Mouse (Mus musculus): ENCODE measurements around the gene Pigw.
A peak's percentile ranks its signal among the peaks of the same experiment; 100 is the strongest.

Pigw gene

GRCm38 (mm10) chr11:84879772-84880464 is at the start of gene Pigw, which contains the start of gene Myo19:
Gene Pigw (minus strand): TSS chr11:84880285.
Gene Myo19 (plus strand): TSS chr11:84880148.
- DNase-seq, result peak; percentile 79 to 81

GRCm38 (mm10) chr11:84920981-84921380 is 40.9 kb upstream of the Pigw start:
- no peak for DNase-seq

- DNase-seq, result no peak
These were observed 39.9 kb upstream of the Pigw start for GRCm38 (mm10) chr11:84919951-84920350.

GRCm38 (mm10) chr11:84919276-84919675 is 39.2 kb upstream of the Pigw start:
- DNase-seq, result peak; percentile 74 to 77

GRCm38 (mm10) chr11:84918425-84918824 is 38.3 kb upstream of the Pigw start:
- peak; percentile 91 for DNase-seq

GRCm38 (mm10) chr11:84916703-84917300 is 36.7 kb upstream of the Pigw start:
- DNase-seq, result no peak

GRCm38 (mm10) chr11:84916053-84916702 is 36.1 kb upstream of the Pigw start, which contains the start of gene Znhit3:
Gene Znhit3 (minus strand): TSS chr11:84916366.
- peak; percentile 78 to 79 for DNase-seq

GRCm38 (mm10) chr11:84914673-84915072 is 34.6 kb upstream of the Pigw start:
- peak; percentile 6 to 10 for DNase-seq

- no peak for DNase-seq
These were observed 30.3 kb upstream of the Pigw start for GRCm38 (mm10) chr11:84910411-84910810.

GRCm38 (mm10) chr11:84908480-84908879 is 28.4 kb upstream of the Pigw start:
- DNase-seq, result no peak

- DNase-seq, result no peak
These were observed 27.0 kb upstream of the Pigw start for GRCm38 (mm10) chr11:84907081-84907480.

GRCm38 (mm10) chr11:84904597-84905144 is 24.6 kb upstream of the Pigw start:
- DNase-seq, result no peak

GRCm38 (mm10) chr11:84893113-84893512 is 13.0 kb upstream of the Pigw start:
- no peak for DNase-seq

GRCm38 (mm10) chr11:84891705-84892104 is 11.6 kb upstream of the Pigw start:
- DNase-seq, result no peak

- no peak for DNase-seq
These were observed 9.4 kb upstream of the Pigw start for GRCm38 (mm10) chr11:84889492-84889891.

GRCm38 (mm10) chr11:84888025-84888424 is 7.9 kb upstream of the Pigw start:
- no peak for DNase-seq

- DNase-seq, result no peak
These were observed 6.9 kb upstream of the Pigw start for GRCm38 (mm10) chr11:84886767-84887511.

GRCm38 (mm10) chr11:84886236-84886635 is 6.2 kb upstream of the Pigw start:
- DNase-seq, result no peak

- DNase-seq, result no peak
These were observed 5.2 kb upstream of the Pigw start for GRCm38 (mm10) chr11:84885238-84885637.

- no peak for DNase-seq
These were observed 2.3 kb upstream of the Pigw start for GRCm38 (mm10) chr11:84882346-84882745.

- DNase-seq, result no peak
These were observed 886 bp upstream of the Pigw start for GRCm38 (mm10) chr11:84880971-84881370.

- DNase-seq, result peak; percentile 36 to 44
These were observed 428 bp upstream of the Pigw start for GRCm38 (mm10) chr11:84880465-84880961.
